Mouse (Mus musculus): ENCODE data around the gene Rpap3. TPM values are rescaled to one million over a fixed set of nuclear protein-coding genes. Genes with fewer than 3 reads are reported as not detected.

The Rpap3 gene
- polyA plus RNA-seq, 1 experiment from 2014 or later = 11.8 TPM

DNA sequence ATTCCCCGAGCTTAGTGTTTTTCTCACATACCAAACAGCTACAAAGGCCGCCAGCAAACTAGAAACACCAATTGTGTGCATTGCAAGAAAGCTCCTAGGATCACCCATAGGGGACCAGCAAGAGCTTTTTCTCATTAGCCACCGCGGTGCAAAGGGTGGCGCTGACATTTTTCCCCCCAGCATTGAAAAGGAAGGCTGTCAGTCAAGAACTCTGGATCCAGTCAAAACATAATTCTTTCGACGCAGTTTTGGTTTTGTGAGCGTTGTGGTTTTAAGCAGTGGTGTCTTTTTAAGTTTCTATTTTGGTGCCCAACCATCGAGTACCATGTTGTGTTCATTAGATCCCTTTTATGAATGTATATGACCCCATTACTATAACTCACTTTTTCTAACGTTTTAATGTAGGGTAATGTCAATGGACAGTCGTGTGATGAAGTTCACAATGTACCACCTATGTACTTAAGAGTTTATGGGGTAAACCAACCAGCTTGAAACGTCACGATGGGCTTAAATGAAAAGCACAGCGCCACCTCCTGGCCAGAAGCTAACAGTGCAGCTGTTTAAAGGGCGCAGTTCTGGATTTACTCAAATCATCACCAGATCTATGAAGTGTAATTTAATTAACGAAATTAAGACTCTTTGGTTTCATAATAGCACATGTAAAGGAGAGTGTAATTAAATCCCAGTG lies 40.5 kb downstream of the Rpap3 start:
- Histone ChIP-seq H3K36me3 (ENCODE audit: control insufficient read depth, insufficient read depth) (no peaks in the 10 kb centered on the region), H3K27ac (ENCODE audit: low read depth, low read length) (no peak overlapping the region)

DNA sequence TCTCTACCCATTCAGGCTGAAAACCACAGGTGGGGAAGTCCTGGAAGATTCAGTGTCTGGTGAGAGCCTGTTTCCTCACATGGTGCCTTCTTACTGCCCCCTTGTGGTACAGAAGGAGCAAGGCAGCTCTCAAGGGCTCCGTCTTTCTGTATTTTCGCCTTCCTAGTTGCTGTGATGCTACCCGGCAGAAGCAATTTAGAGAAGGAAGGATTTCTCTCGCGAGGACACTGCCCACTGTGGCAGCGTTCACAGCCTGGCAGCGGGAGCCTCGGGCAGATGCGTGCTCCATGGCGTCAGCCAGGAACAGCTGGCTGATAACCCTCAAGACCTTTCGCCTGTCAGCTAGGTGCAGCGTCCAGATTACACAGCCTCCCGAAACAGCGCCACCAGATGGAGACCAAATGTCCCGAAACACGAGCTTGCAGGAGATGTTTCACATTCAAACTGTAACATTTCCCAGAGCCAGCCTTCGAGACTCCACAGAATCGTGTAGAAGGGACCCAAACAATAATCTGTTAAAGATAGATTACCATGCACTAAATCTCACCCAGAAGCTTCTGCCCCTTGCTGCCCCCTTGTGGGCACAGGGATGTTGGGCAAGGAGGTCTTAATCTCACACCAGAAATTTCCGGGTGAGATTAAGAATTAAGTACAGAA lies 41.7 kb downstream of the Rpap3 start:
- H3K9me3 ChIP-seq (ENCODE audit: control insufficient read depth) = no peaks in the 10 kb centered on the region
- 7% methylated on average over 19 of the region's 19 CpGs for WGBS
- peak; percentile 56; the same call in 1 of the 2 replicates for ATAC-seq
- peak overlapping the region; percentile 22; the same call in 1 of the 2 replicates for H3K27ac ChIP-seq (ENCODE audit: low read depth, low read length)
- H3K27me3 ChIP-seq (replicated peaks; ENCODE audit: control insufficient read depth, insufficient read depth, low read length) = no peaks in the 10 kb centered on the region
- H3K9ac ChIP-seq (ENCODE audit: low read depth, low read length) = no peak overlapping the region
- H3K4me2 ChIP-seq (replicated peaks; ENCODE audit: low read depth) = peak overlapping the region; percentile 66
- TF ChIP-seq CTCF (IDR thresholded peaks at IDR 0.05; ENCODE audit: low read depth) = peak; percentile 87
- peak overlapping the region; percentile 38 for H3K4me3 ChIP-seq (ENCODE audit: low read depth, low read length)
- H3K36me3 ChIP-seq (ENCODE audit: control insufficient read depth, insufficient read depth) = no peaks in the 10 kb centered on the region
- no peaks in the 10 kb centered on the region for H3K4me1 ChIP-seq (replicated peaks; ENCODE audit: control insufficient read depth, insufficient read depth, low read length)

More for the DNA sequence above, 40.5 kb downstream of the Rpap3 start:
- H3K27me3 ChIP-seq (replicated peaks; ENCODE audit: control insufficient read depth, insufficient read depth, low read length) = no peaks in the 10 kb centered on the region
- no peaks in the 10 kb centered on the region for H3K4me1 ChIP-seq (replicated peaks; ENCODE audit: control insufficient read depth, insufficient read depth, low read length)
- 64% methylated on average over 16 of the region's 16 CpGs for WGBS
- TF ChIP-seq CTCF (IDR thresholded peaks at IDR 0.05; ENCODE audit: low read depth) = peak; percentile 76
- H3K9ac ChIP-seq (ENCODE audit: low read depth, low read length) = no peak overlapping the region
- no peak overlapping the region for H3K4me3 ChIP-seq (ENCODE audit: low read depth, low read length)
- no peak for ATAC-seq
- no peaks in the 10 kb centered on the region for H3K9me3 ChIP-seq (ENCODE audit: control insufficient read depth)
- H3K4me2 ChIP-seq (replicated peaks; ENCODE audit: low read depth) = no peak overlapping the region

DNA sequence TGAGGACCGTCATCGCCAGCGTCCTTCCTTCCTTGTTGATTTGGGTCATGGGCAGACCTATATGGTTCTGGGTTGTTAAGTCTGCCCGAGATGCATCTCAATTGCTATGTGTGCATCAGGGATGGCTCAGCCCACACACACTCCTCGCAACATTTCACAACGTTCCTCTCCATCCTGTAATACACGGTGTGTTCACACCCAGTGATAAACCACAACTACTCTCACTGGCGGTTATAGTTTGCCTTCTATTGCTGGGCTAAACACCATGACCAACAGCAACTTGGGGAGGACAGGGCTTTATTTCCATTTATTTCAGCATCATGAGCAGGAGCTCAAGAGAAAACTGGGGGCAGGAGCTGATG lies 46.9 kb downstream of the Rpap3 start:
- no peak overlapping the region for H3K4me3 ChIP-seq (ENCODE audit: low read depth, low read length)
- no peaks in the 10 kb centered on the region for H3K9me3 ChIP-seq (ENCODE audit: control insufficient read depth)
- H3K9ac ChIP-seq (ENCODE audit: low read depth, low read length) = no peak overlapping the region
- no peak for TF ChIP-seq CTCF (IDR thresholded peaks at IDR 0.05; ENCODE audit: low read depth)
- ATAC-seq = no peak
- 78% methylated on average over 8 of the region's 8 CpGs for WGBS
- no peak overlapping the region for H3K4me2 ChIP-seq (replicated peaks; ENCODE audit: low read depth)
- no peaks in the 10 kb centered on the region for H3K27me3 ChIP-seq (replicated peaks; ENCODE audit: control insufficient read depth, insufficient read depth, low read length)
- H3K4me1 ChIP-seq (replicated peaks; ENCODE audit: control insufficient read depth, insufficient read depth, low read length) = no peaks in the 10 kb centered on the region
- no peaks in the 10 kb centered on the region for H3K36me3 ChIP-seq (ENCODE audit: control insufficient read depth, insufficient read depth)
- no peak overlapping the region for H3K27ac ChIP-seq (ENCODE audit: low read depth, low read length)

DNA sequence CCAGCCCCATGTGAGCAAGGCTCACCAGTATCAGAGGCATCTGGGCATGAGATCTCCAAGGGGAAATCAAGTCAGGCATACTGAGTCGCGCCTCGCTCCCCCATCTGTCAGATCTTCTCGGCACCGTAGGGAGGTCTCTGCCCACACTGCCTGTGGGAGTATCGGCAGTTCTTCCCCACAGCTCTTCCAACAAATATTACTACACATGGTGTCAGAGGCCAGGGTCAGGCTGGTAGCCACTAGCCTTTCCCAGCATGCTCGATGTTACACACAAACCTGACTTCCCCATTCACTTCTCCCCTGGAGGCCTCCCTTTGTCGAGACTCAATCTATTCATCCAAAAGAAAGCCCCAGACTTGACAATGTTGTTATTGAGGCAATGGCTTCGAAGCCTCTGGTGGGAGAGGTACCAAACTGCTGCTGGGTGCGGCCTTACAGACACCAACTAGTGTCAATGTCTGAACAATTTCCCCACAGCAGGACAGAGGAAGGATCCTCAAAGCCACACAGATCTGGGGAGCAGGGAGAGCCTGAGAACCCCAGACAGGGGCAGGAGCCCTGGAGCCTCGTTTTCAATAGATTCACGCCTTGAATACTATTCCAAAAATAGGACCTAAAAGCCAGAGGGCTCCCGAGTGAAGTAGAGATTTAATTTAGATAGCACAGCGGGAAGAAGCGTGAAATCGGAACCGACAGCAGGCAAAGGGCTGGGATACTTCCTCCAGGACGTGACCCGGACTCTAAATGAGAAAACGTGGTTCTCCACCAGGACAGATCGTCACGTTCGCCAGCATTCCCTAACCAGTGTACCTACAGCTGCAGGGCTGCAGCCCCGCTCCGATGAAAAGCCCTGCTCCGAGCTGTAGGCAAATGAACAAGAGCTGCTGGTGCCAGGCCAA lies 47.5 kb downstream of the Rpap3 start:
- Histone ChIP-seq H3K36me3 (ENCODE audit: control insufficient read depth, insufficient read depth) (no peaks in the 10 kb centered on the region), H3K4me2 (replicated peaks; ENCODE audit: low read depth) (no peak overlapping the region), H3K9ac (ENCODE audit: low read depth, low read length) (no peak overlapping the region), H3K9me3 (ENCODE audit: control insufficient read depth) (no peaks in the 10 kb centered on the region), H3K27me3 (replicated peaks; ENCODE audit: control insufficient read depth, insufficient read depth, low read length) (no peaks in the 10 kb centered on the region), H3K4me3 (ENCODE audit: low read depth, low read length) (no peak overlapping the region), H3K4me1 (replicated peaks; ENCODE audit: control insufficient read depth, insufficient read depth, low read length) (no peaks in the 10 kb centered on the region), H3K27ac (ENCODE audit: low read depth, low read length) (no peak overlapping the region)
- ATAC-seq = no peak
- WGBS = 85% methylated on average over 26 of the region's 26 CpGs
- TF ChIP-seq CTCF (IDR thresholded peaks at IDR 0.05; ENCODE audit: low read depth) = no peak

DNA sequence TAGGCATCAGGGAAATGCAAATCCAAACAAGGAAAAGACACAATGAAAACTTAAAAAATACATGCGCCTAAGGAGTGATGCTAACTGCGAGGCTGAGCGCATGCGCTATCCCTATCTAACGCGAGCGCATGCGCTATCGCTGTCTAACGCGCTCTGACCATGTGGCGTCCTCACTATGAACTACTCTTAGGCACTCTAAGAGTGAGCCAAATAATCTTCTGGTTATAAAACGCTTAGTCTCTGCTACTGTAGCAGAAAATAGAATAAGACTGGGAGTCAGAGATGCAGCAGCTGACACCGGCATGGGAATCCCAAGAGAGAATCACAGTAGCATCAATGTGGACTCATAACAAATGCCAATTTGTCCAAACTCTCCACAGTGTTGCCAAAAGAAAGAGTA lies 48.2 kb downstream of the Rpap3 start:
- TF ChIP-seq CTCF (IDR thresholded peaks at IDR 0.05; ENCODE audit: low read depth) = no peak
- Histone ChIP-seq H3K36me3 (ENCODE audit: control insufficient read depth, insufficient read depth) (no peaks in the 10 kb centered on the region), H3K4me3 (ENCODE audit: low read depth, low read length) (no peak overlapping the region), H3K4me2 (replicated peaks; ENCODE audit: low read depth) (no peak overlapping the region), H3K27ac (ENCODE audit: low read depth, low read length) (no peak overlapping the region), H3K9me3 (ENCODE audit: control insufficient read depth) (no peaks in the 10 kb centered on the region), H3K9ac (ENCODE audit: low read depth, low read length) (no peak overlapping the region), H3K4me1 (replicated peaks; ENCODE audit: control insufficient read depth, insufficient read depth, low read length) (no peaks in the 10 kb centered on the region), H3K27me3 (replicated peaks; ENCODE audit: control insufficient read depth, insufficient read depth, low read length) (no peaks in the 10 kb centered on the region)
- 92% methylated on average over 14 of the region's 14 CpGs for WGBS
- no peak for ATAC-seq

DNA sequence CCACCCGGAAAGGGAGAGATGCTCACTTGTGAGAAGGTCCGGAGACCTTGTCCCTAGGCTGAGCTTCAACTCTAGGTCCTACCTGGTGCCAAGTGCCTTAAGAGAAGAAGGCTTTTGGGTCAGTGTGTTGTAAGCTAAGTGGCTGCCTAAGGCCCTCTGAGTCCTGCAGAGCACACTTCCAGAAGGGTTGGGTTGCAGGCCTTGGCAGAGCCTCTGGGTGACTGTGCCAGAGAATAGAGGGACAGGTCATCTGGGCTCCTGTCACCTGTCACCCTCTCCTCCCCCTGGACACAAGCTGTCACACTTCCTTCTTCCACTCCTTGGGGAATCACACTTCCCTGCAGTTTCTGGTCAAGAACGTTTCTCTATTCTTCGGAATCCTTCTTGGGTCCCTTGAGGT lies 55.9 kb downstream of the Rpap3 start:
- Histone ChIP-seq H3K4me2 (replicated peaks; ENCODE audit: low read depth) (no peak overlapping the region), H3K36me3 (ENCODE audit: control insufficient read depth, insufficient read depth) (no peaks in the 10 kb centered on the region), H3K4me1 (replicated peaks; ENCODE audit: control insufficient read depth, insufficient read depth, low read length) (no peaks in the 10 kb centered on the region), H3K9me3 (ENCODE audit: control insufficient read depth) (no peaks in the 10 kb centered on the region), H3K27ac (ENCODE audit: low read depth, low read length) (no peak overlapping the region), H3K9ac (ENCODE audit: low read depth, low read length) (no peak overlapping the region), H3K4me3 (ENCODE audit: low read depth, low read length) (no peak overlapping the region), H3K27me3 (replicated peaks; ENCODE audit: control insufficient read depth, insufficient read depth, low read length) (no peaks in the 10 kb centered on the region)
- ATAC-seq = no peak
- TF ChIP-seq CTCF (IDR thresholded peaks at IDR 0.05; ENCODE audit: low read depth) = no peak
- WGBS = 75% methylated on average over 4 of the region's 4 CpGs

All from intestine, postnatal 0 days (tissue).